Mouse (Mus musculus): ENCODE results near the gene Pqbp1. TPM values are rescaled to one million over a fixed set of nuclear protein-coding genes. Genes with fewer than 3 reads are reported as not detected.

Gene Pqbp1
- polyA plus RNA-seq, 1 experiment from 2014 or later, result 58.2 TPM

Other genes with a start within 250 kb of the Pqbp1 start
- 0.86 and 0.95 TPM in 2 replicates for gene Prickle3, start 242.0 kb downstream of the Pqbp1 start, polyA plus RNA-seq (2015; fragmentation: Nextera tagmentation; extraction: Ambion mirVana)
- 28.2 and 32.5 TPM in 2 replicates for gene Plp2, start 227.9 kb downstream of the Pqbp1 start, polyA plus RNA-seq (2015; fragmentation: Nextera tagmentation; extraction: Ambion mirVana)
- not detected in 2 replicates for gene Magix, start 218.0 kb downstream of the Pqbp1 start, polyA plus RNA-seq (2015; fragmentation: Nextera tagmentation; extraction: Ambion mirVana)
- gene Gpkow, start 202.1 kb downstream of the Pqbp1 start, polyA plus RNA-seq (2015; fragmentation: Nextera tagmentation; extraction: Ambion mirVana), result 15.0 and 17.7 TPM in 2 replicates
- gene Wdr45, start 184.9 kb downstream of the Pqbp1 start, polyA plus RNA-seq (2015; fragmentation: Nextera tagmentation; extraction: Ambion mirVana), result 13.3 and 15.2 TPM in 2 replicates
- gene Gm45208, start 177.0 kb downstream of the Pqbp1 start, polyA plus RNA-seq (2015; fragmentation: Nextera tagmentation; extraction: Ambion mirVana), result 0.25 TPM in 1 of 2 replicates, not detected in the other
- 8.3 and 9.1 TPM in 2 replicates for gene Praf2, start 170.8 kb downstream of the Pqbp1 start, polyA plus RNA-seq (2015; fragmentation: Nextera tagmentation; extraction: Ambion mirVana)
- 1.7 TPM in 2 replicates for gene Ccdc120, start 148.4 kb downstream of the Pqbp1 start, polyA plus RNA-seq (2015; fragmentation: Nextera tagmentation; extraction: Ambion mirVana)
- gene Tfe3, start 136.7 kb downstream of the Pqbp1 start, polyA plus RNA-seq (2015; fragmentation: Nextera tagmentation; extraction: Ambion mirVana), result 8.9 and 10.1 TPM in 2 replicates
- gene Gripap1, start 109.5 kb downstream of the Pqbp1 start, polyA plus RNA-seq (2015; fragmentation: Nextera tagmentation; extraction: Ambion mirVana), result 30.6 and 32.3 TPM in 2 replicates
- gene Kcnd1, start 77.0 kb downstream of the Pqbp1 start, polyA plus RNA-seq (2015; fragmentation: Nextera tagmentation; extraction: Ambion mirVana), result 0.13 and 0.34 TPM in 2 replicates
- 33.8 and 35.7 TPM in 2 replicates for gene Otud5, start 57.9 kb downstream of the Pqbp1 start, polyA plus RNA-seq (2015; fragmentation: Nextera tagmentation; extraction: Ambion mirVana)
- 2.8 and 4.3 TPM in 2 replicates for gene Pim2, start 21.0 kb downstream of the Pqbp1 start, polyA plus RNA-seq (2015; fragmentation: Nextera tagmentation; extraction: Ambion mirVana)
- gene Slc35a2, start 15.2 kb downstream of the Pqbp1 start, polyA plus RNA-seq (2015; fragmentation: Nextera tagmentation; extraction: Ambion mirVana), result 17.1 and 17.8 TPM in 2 replicates
- gene Timm17b, start 88 bp upstream of the Pqbp1 start, polyA plus RNA-seq (2015; fragmentation: Nextera tagmentation; extraction: Ambion mirVana), result 96.5 and 97.0 TPM in 2 replicates
- gene Gm10491, start 8.6 kb upstream of the Pqbp1 start, polyA plus RNA-seq (2015; fragmentation: Nextera tagmentation; extraction: Ambion mirVana), result not detected in 2 replicates
- gene Gm10490, start 10.3 kb upstream of the Pqbp1 start, polyA plus RNA-seq (2015; fragmentation: Nextera tagmentation; extraction: Ambion mirVana), result not detected in 2 replicates
- 0.18 and 0.19 TPM in 2 replicates for gene Pcsk1n, start 20.6 kb upstream of the Pqbp1 start, polyA plus RNA-seq (2015; fragmentation: Nextera tagmentation; extraction: Ambion mirVana)
- not detected in 2 replicates for gene Eras, start 29.3 kb upstream of the Pqbp1 start, polyA plus RNA-seq (2015; fragmentation: Nextera tagmentation; extraction: Ambion mirVana)
- gene Hdac6, start 48.6 kb upstream of the Pqbp1 start, polyA plus RNA-seq (2015; fragmentation: Nextera tagmentation; extraction: Ambion mirVana), result 8.9 and 10.5 TPM in 2 replicates
- 135 and 145 TPM in 2 replicates for gene Gata1, start 78.8 kb upstream of the Pqbp1 start, polyA plus RNA-seq (2015; fragmentation: Nextera tagmentation; extraction: Ambion mirVana)
- 0.29 and 0.36 TPM in 2 replicates for gene Glod5, start 119.2 kb upstream of the Pqbp1 start, polyA plus RNA-seq (2015; fragmentation: Nextera tagmentation; extraction: Ambion mirVana)
- 40.2 and 47.3 TPM in 2 replicates for gene Suv39h1, start 175.5 kb upstream of the Pqbp1 start, polyA plus RNA-seq (2015; fragmentation: Nextera tagmentation; extraction: Ambion mirVana)
- 2.4 and 3.4 TPM in 2 replicates for gene Was, start 191.2 kb upstream of the Pqbp1 start, polyA plus RNA-seq (2015; fragmentation: Nextera tagmentation; extraction: Ambion mirVana)
- 6.8 and 7.1 TPM in 2 replicates for gene Wdr13, start 233.6 kb upstream of the Pqbp1 start, polyA plus RNA-seq (2015; fragmentation: Nextera tagmentation; extraction: Ambion mirVana)
- gene Rbm3, start 246.6 kb upstream of the Pqbp1 start, polyA plus RNA-seq (2015; fragmentation: Nextera tagmentation; extraction: Ambion mirVana), result 328 and 361 TPM in 2 replicates